Comparison of ENCODE assay signal across 13 mouse cellular contexts in genomic region chr7:120241092-120241491, GRCm38 (mm10). TPM values are rescaled to one million over a fixed set of nuclear protein-coding genes. Genes with fewer than 3 reads are reported as not detected.
DNase-seq lines count a peak whose midpoint lies in the region; ATAC-seq and TF ChIP-seq lines count a peak whose summit lies in the region.
"Had no signal": no experiment of that assay in that cellular context is flagged by ENCODE, and none has a peak within 500 bp of the region (broad histone marks: within the 10 kb centered on the region; RNA-seq: fewer than 3 reads in every experiment).

No protein-coding gene starts in this region.

- peak; percentile 28; the same call in 1 of the 2 replicates for TF ChIP-seq CTCF in heart, postnatal 0 days (IDR thresholded peaks at IDR 0.05; ENCODE audit: low read depth)
- peak; percentile 60 for TF ChIP-seq CTCF in lung, postnatal 0 days (IDR thresholded peaks at IDR 0.05)

- intact Hi-C loops in heart, postnatal 25 days (cut with DNase I): no loop called here

- TF ChIP-seq EP300 in heart, postnatal 0 days (IDR thresholded peaks at IDR 0.05; ENCODE audit: low read depth): no peak
- TF ChIP-seq EP300 in lung, postnatal 0 days (IDR thresholded peaks at IDR 0.05): no peak

- no peak overlapping the region for H3K4me2 ChIP-seq in heart, postnatal 0 days (ENCODE audit: low read depth, low read length)
- no peak overlapping the region for H3K4me2 ChIP-seq in lung, postnatal 0 days (replicated peaks; ENCODE audit: low read depth, low read length)

- no peak for ATAC-seq in heart, postnatal 0 days (ENCODE audit: insufficient read depth, low read depth)
- no peak for ATAC-seq in lung, postnatal 0 days
- ATAC-seq: intestine, embryonic 16.5 days had no signal

- H3K9me3 ChIP-seq in heart, postnatal 0 days (replicated peaks; ENCODE audit: control insufficient read depth, low read length): no peaks in the 10 kb centered on the region
- H3K9me3 ChIP-seq in lung, postnatal 0 days (ENCODE audit: low read length): no peaks in the 10 kb centered on the region

- no peaks in the 10 kb centered on the region for H3K4me1 ChIP-seq in heart, postnatal 0 days (ENCODE audit: control insufficient read depth, insufficient read depth)
- no peaks in the 10 kb centered on the region for H3K4me1 ChIP-seq in lung, postnatal 0 days (ENCODE audit: insufficient read depth, low read depth, low read length)

- no peak overlapping the region for H3K9ac ChIP-seq in heart, postnatal 0 days (replicated peaks; ENCODE audit: low read depth, low read length)
- no peak overlapping the region for H3K9ac ChIP-seq in lung, postnatal 0 days (replicated peaks; ENCODE audit: low read depth)

- H3K36me3 ChIP-seq in heart, postnatal 0 days (replicated peaks; ENCODE audit: control insufficient read depth, insufficient read depth, low read length): no peaks in the 10 kb centered on the region
- no peaks in the 10 kb centered on the region for H3K36me3 ChIP-seq in lung, postnatal 0 days (ENCODE audit: insufficient read depth, low read length)

- no peak overlapping the region for H3K27ac ChIP-seq in heart, postnatal 0 days (ENCODE audit: low read depth)
- H3K27ac ChIP-seq in lung, postnatal 0 days (ENCODE audit: low read length): no peak overlapping the region

- H3K4me3 ChIP-seq in heart, postnatal 0 days (ENCODE audit: low read depth, low read length): no peak overlapping the region
- H3K4me3 ChIP-seq in lung, postnatal 0 days (ENCODE audit: low read depth, low read length): no peak overlapping the region

- H3K27me3 ChIP-seq in heart, postnatal 0 days (ENCODE audit: control insufficient read depth, insufficient read depth, low read length): no peaks in the 10 kb centered on the region
- H3K27me3 ChIP-seq in lung, postnatal 0 days (replicated peaks; ENCODE audit: insufficient read depth, low read length): no peaks in the 10 kb centered on the region

- no peak for DNase-seq in heart, postnatal 0 days (ENCODE audit: low spot score)
- no peak for DNase-seq in heart, postnatal 4 days
- DNase-seq in lung, postnatal 0 days (ENCODE audit: low spot score): no peak
- no peak for DNase-seq in lung, postnatal 25 days (ENCODE audit: low spot score)
- DNase-seq in R1 (ENCODE audit: low read depth, low spot score): peak; percentile 36
- peak; percentile 10 for DNase-seq in mesoderm, embryonic 11.5 days (ENCODE audit: low read depth, low spot score)
- no peak for DNase-seq in gastrocnemius, postnatal 25 days
- no peak for DNase-seq in heart, postnatal 25 days (ENCODE audit: low spot score)
- DNase-seq: cerebellum, adult 8-10 months; midbrain, embryonic 14.5 days had no signal

RNA-seq across cellular contexts. Expression of gene Abca14, which starts 37.3 kb away (rescaled TPM):
- not detected in 2 replicates for total RNA-seq in heart, postnatal 0 days (2014; rRNA removed; ENCODE audit: low replicate concordance)
- not detected in 2 replicates for polyA plus RNA-seq in heart, postnatal 0 days (2015; fragmentation: Nextera tagmentation; extraction: Ambion mirVana)
- total RNA-seq in heart, postnatal 4 days (2021): under 1 TPM in 1 of 2 experiments, not detected in 1; 0.20 TPM
- polyA plus RNA-seq in lung, postnatal 0 days (2015; fragmentation: Nextera tagmentation; extraction: Ambion mirVana): 0.23 and 0.35 TPM in 2 replicates
- total RNA-seq in gastrocnemius, postnatal 25 days (2021): not detected
- total RNA-seq in heart, postnatal 25 days (2021): not detected
- total RNA-seq: left cerebral cortex, postnatal 36 days had no signal
- polyA plus RNA-seq: forebrain, embryonic 11.5 days; midbrain, embryonic 14.5 days had no signal

RNA-seq across cellular contexts. Expression of gene Crym, which starts 39.2 kb away (rescaled TPM):
- total RNA-seq in heart, postnatal 0 days (2014; rRNA removed; ENCODE audit: low replicate concordance): 0.19 TPM in 1 of 2 replicates, not detected in the other
- 0.45 and 1.0 TPM in 2 replicates for polyA plus RNA-seq in heart, postnatal 0 days (2015; fragmentation: Nextera tagmentation; extraction: Ambion mirVana)
- total RNA-seq in heart, postnatal 4 days (2021): under 1 TPM; 0.45 to 0.63 TPM
- polyA plus RNA-seq in lung, postnatal 0 days (2015; fragmentation: Nextera tagmentation; extraction: Ambion mirVana): 2.1 and 2.4 TPM in 2 replicates
- 1 to 10 TPM; 4.2 to 5.5 TPM for total RNA-seq in gastrocnemius, postnatal 25 days (2021)
- under 1 TPM; 0.36 to 0.45 TPM for total RNA-seq in heart, postnatal 25 days (2021)

Comparison
In these comparisons a context has a peak if more than half of its experiments do, and no peak if none do; other contexts are left out.
1. DNase-seq: peak in R1 (single experiment) and mesoderm, embryonic 11.5 days (single experiment); none in heart, postnatal 0 days (single experiment), heart, postnatal 4 days (single experiment), lung, postnatal 0 days (single experiment), lung, postnatal 25 days (single experiment), gastrocnemius, postnatal 25 days (single experiment) and heart, postnatal 25 days (single experiment).